Comparison of ENCODE assay signal across 8 mouse cellular contexts in genomic region chr11:109860508-109860907, GRCm38 (mm10). TPM values are rescaled to one million over a fixed set of nuclear protein-coding genes. Genes with fewer than 3 reads are reported as not detected.
A peak's percentile ranks its signal among the peaks of the same experiment; 100 is the strongest.
DNase-seq lines count a peak whose midpoint lies in the region; ATAC-seq and TF ChIP-seq lines count a peak whose summit lies in the region.

No protein-coding gene starts in this region.

- no peak for TF ChIP-seq POLR2A in brain, embryonic 14.5 days (IDR thresholded peaks at IDR 0.05; ENCODE audit: borderline replicate concordance, extremely low read depth, insufficient read depth, insufficient read length, poor library complexity, severe bottlenecking)

- peak overlapping the region; percentile 54 for H3K4me2 ChIP-seq in heart, embryonic 12.5 days
- peak overlapping the region; percentile 54 for H3K4me2 ChIP-seq in kidney, embryonic 16.5 days (replicated peaks; ENCODE audit: low read depth, low read length)

- H3K27me3 ChIP-seq in C2C12 (ENCODE audit: control insufficient read depth, insufficient read depth, insufficient read length), result no peaks in the 10 kb centered on the region
- H3K27me3 ChIP-seq in heart, embryonic 12.5 days (replicated peaks), result no peaks in the 10 kb centered on the region
- H3K27me3 ChIP-seq in kidney, embryonic 16.5 days (ENCODE audit: insufficient read depth, low read length), result no peaks in the 10 kb centered on the region

- WGBS in heart, embryonic 12.5 days, result 11% methylated on average over 10 of the region's 10 CpGs
- 7% methylated on average over 10 of the region's 10 CpGs for WGBS in kidney, embryonic 16.5 days

- peaks cover 5% of the 10 kb centered on the region; the same call in 1 of the 2 replicates for H3K4me1 ChIP-seq in heart, embryonic 12.5 days (replicated peaks)
- H3K4me1 ChIP-seq in kidney, embryonic 16.5 days (ENCODE audit: insufficient read depth, low read length), result no peaks in the 10 kb centered on the region

- no peaks in the 10 kb centered on the region for H3K79me2 ChIP-seq in C2C12 (ENCODE audit: control insufficient read depth, insufficient read depth)

- H3K9me3 ChIP-seq in heart, embryonic 12.5 days (replicated peaks), result peaks cover 5% of the 10 kb centered on the region; the same call in 1 of the 2 replicates
- peaks cover 4% of the 10 kb centered on the region; the same call in 1 of the 2 replicates for H3K9me3 ChIP-seq in kidney, embryonic 16.5 days (ENCODE audit: low read length)

- H3K4me3 ChIP-seq in C2C12 (ENCODE audit: insufficient read depth, poor library complexity, severe bottlenecking), result no peak overlapping the region
- 0 out of 2 replicates have a peak overlapping the region, but pooled peaks have one; percentile 17 for H3K4me3 ChIP-seq in heart, embryonic 12.5 days
- H3K4me3 ChIP-seq in kidney, embryonic 16.5 days (ENCODE audit: low read length), result peak overlapping the region; percentile 5; the same call in 1 of the 2 replicates

- peak; percentile 55 for TF ChIP-seq CTCF in C2C12 (IDR thresholded peaks at IDR 0.05; ENCODE audit: control insufficient read depth, insufficient read depth, insufficient read length)
- TF ChIP-seq CTCF in brain, embryonic 14.5 days (IDR thresholded peaks at IDR 0.05; ENCODE audit: borderline replicate concordance, extremely low read depth, insufficient read depth, insufficient read length), result peak; percentile 98

- ATAC-seq in erythroblast, adult 5-6 weeks (replicated peaks; ENCODE audit: low FRiP score, poor library complexity, severe bottlenecking), result peak; percentile 70; the same call in 1 of the 2 replicates
- ATAC-seq in heart, embryonic 12.5 days (ENCODE audit: insufficient number of reproducible peaks, low FRiP score), result peak; percentile 22; the same call in 1 of the 2 replicates
- ATAC-seq in kidney, embryonic 16.5 days (ENCODE audit: low FRiP score, low TSS enrichment), result peak; percentile 68; the same call in 1 of the 2 replicates

- peak; percentile 92 for DNase-seq in brain, embryonic 14.5 days (ENCODE audit: low read depth)
- peak; percentile 82 for DNase-seq in liver
- DNase-seq in monocyte, adult 2 months (ENCODE audit: low read depth in 1 of 2, low spot score in 2 of 2), result peak; percentile 55 to 63
- DNase-seq in spleen, postnatal 14 days (ENCODE audit: low spot score in 2 of 2), result peak; percentile 52 to 68

- H3K79me3 ChIP-seq in C2C12 (ENCODE audit: low read depth), result no peaks in the 10 kb centered on the region

- H3K9ac ChIP-seq in heart, embryonic 12.5 days, result no peak overlapping the region
- peak overlapping the region; percentile 38 for H3K9ac ChIP-seq in kidney, embryonic 16.5 days (replicated peaks; ENCODE audit: low read length)

- peak overlapping the region; percentile 30 for H3ac ChIP-seq in C2C12 (ENCODE audit: control insufficient read depth, insufficient read length, low read depth)

- H3K36me3 ChIP-seq in C2C12 (ENCODE audit: control insufficient read depth, insufficient read depth), result no peaks in the 10 kb centered on the region
- no peaks in the 10 kb centered on the region for H3K36me3 ChIP-seq in heart, embryonic 12.5 days
- H3K36me3 ChIP-seq in kidney, embryonic 16.5 days (ENCODE audit: insufficient read depth, low read length), result no peaks in the 10 kb centered on the region

- H3K27ac ChIP-seq in heart, embryonic 12.5 days (ENCODE audit: poor library complexity, severe bottlenecking), result no peak overlapping the region
- peak overlapping the region; percentile 2; the same call in 1 of the 2 replicates for H3K27ac ChIP-seq in kidney, embryonic 16.5 days (ENCODE audit: low read length)

TF ChIP-seq in C2C12, 6 proteins besides CTCF, POLR2A, EP300 and RAD21:
- TF ChIP-seq MYOD1 (IDR thresholded peaks at IDR 0.05; ENCODE audit: control insufficient read depth, insufficient read length, low read depth), result no peak
- TF ChIP-seq MAX (IDR thresholded peaks at IDR 0.05), result no peak
- no peak for TF ChIP-seq MYOG (IDR thresholded peaks at IDR 0.05; ENCODE audit: control insufficient read depth, extremely low read depth, insufficient read length)
- no peak for TF ChIP-seq CEBPB (IDR thresholded peaks at IDR 0.05; ENCODE audit: low read depth)
- no peak for TF ChIP-seq FOSL1 (IDR thresholded peaks at IDR 0.05; ENCODE audit: insufficient read depth, low read length, poor library complexity, severe bottlenecking)
- TF ChIP-seq USF1 (IDR thresholded peaks at IDR 0.05; ENCODE audit: low read depth), result no peak

RNA-seq across cellular contexts. Expression of gene 1700012B07Rik, which starts 32.7 kb away (rescaled TPM):
- 0.04 TPM for polyA plus RNA-seq in C2C12 (2012; fragmentation: generic; extraction: Trizol)
- polyA plus RNA-seq in brain, embryonic 14.5 days (2012; rRNA removed), result 0.15 TPM in 1 of 2 replicates, not detected in the other
- total RNA-seq in erythroblast, adult 5-6 weeks (2015; ENCODE audit: low replicate concordance), result not detected in 2 replicates
- not detected in 2 replicates for total RNA-seq in erythroblast, adult 5-6 weeks (2017; ENCODE audit: low replicate concordance)
- polyA plus RNA-seq in heart, embryonic 12.5 days (2016; fragmentation: Nextera tagmentation; extraction: Ambion mirVana), result not detected in 2 replicates
- polyA plus RNA-seq in kidney, embryonic 16.5 days (2015; fragmentation: Nextera tagmentation; extraction: Ambion mirVana), result not detected in 2 replicates
